Mouse (Mus musculus) retina, embryonic 14.5 days (tissue): ENCODE measurements around the gene Cenpp.

Experiments
- DNase-seq: peaks from one replicate; pipeline ENCODE4 v3.0.0-alpha.2; 2015; ENCODE audit warnings: low spot score

The Cenpp gene

GRCm38 (mm10) chr13:49652481-49653179 lies at the start of gene Cenpp, which contains the start of gene Nol8:
Gene Cenpp, minus strand, starts transcription at chr13:49652785.
Gene Nol8, plus strand, starts transcription at chr13:49653078.
- DNase-seq: peak; percentile 100

DNA sequence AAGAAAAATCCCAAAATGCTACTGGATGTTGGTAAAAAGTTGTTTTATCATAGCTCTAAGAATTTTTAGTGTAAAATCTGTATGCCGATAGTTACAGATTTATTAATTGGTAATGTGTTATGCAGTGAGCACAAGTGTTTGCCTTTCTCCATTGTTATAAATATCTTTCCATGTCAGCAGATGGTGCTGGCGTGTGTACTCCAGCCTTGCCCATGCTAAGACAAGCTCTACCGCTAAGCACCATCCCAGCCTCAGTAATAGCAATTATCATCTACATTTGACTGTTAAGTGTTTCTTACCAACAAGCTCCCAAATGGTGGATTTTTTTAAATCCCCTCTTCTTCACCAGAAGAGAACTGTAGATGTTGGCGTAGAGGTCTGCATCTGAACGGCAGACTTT lies 38.5 kb upstream of the Cenpp start:
- DNase-seq: no peak

GRCm38 (mm10) chr13:49684266-49684665 lies 31.7 kb upstream of the Cenpp start:
- no peak for DNase-seq

GRCm38 (mm10) chr13:49682233-49682846 lies 29.8 kb upstream of the Cenpp start:
- DNase-seq: no peak

DNA sequence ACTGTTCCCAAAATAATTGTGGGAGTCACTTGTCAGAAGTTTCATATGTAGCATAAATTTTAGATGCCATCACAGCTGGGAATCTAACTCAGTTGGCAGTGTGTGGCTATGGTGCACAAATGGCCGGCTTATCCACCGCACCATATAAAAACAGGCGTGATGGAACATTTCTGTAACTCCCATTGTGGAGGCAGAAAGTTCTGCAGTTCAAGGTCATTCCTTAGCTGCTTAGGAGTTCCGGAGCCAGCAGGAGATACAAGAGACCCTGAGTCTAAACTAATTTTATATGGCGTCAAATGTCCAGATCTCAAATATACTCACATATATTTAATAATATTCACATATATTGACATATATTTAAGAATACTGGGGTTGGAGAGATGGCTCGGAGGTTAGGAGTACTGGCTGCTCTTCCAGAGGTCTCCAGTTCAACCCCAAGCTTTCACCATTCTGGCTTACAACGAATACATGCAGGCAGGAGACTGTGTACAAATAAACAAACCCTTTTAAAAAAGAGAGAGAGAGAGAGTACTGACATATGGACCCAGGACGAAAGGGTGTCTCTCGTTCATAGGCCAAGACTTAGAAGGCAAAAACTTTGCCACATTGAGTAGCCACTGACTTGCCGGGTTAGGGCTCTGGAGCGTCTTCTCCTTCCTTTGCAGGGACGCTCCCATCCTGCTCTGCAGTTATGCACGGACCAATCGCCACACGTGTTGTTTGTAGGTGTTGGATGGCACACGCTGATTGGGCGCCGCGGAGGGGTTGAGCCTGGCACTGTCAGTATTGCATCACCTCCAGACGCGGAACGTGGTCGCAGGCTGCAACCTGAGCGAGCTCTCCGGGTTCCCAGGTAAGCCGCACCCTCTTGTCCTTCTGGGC lies 29.0 kb upstream of the Cenpp start, which contains the start of gene Iars:
TSS of gene Iars (plus strand) at position 750 of the 882 bp plus-strand sequence.
- DNase-seq: peak; percentile 98

DNA sequence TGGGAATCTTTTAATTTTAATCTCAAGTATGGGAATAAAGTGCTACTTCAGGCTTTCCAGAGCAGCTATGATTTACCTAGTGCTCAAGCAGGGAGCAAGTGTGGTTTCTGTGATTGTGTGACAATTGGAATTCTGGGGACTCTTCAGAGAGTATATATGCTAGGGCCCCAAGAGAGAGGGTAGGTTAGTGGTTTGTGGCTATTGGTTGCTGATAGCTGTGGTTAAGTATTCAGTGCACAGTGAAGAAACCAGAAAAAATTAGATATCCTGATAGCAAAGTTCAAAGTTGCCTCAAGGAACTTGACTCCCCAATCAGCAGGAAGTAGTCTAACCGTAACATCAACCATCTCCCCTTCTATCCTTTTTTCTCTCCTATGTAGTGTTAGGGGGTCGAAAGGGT lies 25.2 kb upstream of the Cenpp start:
- DNase-seq: no peak

DNA sequence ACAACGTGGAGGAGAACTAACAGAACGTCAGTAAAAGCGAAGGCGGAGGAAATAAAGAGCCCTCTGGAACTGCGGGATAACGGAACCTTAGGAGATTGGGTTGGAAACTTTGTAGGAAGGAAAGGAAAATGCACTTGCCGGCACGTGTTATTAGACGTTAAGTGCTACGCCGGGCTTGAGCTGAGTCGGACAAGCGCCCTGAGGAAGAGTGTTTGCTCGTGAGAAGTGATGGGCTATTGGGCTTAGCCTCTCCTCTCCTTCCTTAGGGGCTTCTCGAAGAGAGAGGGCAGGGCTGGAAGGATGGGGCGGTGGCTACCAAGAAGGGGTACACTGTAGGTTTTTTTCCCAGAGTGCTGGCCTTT lies 576 bp upstream of the Cenpp start:
- no peak for DNase-seq

- DNase-seq: no peak
These were observed 719 bp downstream of the Cenpp start for GRCm38 (mm10) chr13:49651781-49652351.

- no peak for DNase-seq
These were observed 1.4 kb downstream of the Cenpp start for GRCm38 (mm10) chr13:49651136-49651535.

- no peak for DNase-seq
These were observed 6.6 kb downstream of the Cenpp start for GRCm38 (mm10) chr13:49646019-49646418.

DNA sequence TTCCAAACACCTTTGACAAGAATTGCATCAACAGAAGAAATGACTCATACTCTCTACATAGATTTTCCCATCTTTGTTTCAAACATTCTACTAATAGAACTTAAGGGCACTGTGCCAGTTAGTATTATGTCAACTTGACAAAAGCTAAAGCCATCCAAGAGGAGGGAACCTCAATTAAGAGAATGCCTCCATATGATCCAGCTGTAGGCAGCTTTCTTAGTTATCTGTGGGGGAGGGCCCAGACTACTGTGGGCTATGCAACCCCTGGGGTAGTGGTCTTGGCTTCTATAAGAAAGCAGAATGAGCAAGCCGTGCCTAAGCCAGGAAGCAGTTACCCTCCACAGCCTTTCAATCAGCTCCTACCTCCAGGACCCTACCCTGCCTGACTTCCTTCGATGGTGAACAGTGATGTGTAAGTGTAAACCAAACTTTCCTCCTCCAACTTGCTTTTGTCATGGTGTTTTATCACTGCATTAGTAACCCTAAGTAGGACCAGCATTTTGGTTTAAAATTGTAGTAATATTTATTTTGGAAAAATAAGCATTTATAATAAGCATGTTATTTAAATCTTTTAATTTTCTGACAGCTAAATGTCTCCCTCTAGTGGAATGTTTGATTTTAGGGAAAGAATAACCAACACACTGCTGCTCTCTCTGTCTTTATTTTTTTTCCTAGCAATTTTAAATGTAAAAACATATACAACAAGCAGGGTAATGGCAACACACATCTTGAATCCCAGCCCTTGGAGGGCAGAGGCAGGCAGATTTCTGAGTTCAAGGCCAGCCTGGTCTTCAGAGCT lies 7.7 kb downstream of the Cenpp start:
- DNase-seq: peak; percentile 65

DNA sequence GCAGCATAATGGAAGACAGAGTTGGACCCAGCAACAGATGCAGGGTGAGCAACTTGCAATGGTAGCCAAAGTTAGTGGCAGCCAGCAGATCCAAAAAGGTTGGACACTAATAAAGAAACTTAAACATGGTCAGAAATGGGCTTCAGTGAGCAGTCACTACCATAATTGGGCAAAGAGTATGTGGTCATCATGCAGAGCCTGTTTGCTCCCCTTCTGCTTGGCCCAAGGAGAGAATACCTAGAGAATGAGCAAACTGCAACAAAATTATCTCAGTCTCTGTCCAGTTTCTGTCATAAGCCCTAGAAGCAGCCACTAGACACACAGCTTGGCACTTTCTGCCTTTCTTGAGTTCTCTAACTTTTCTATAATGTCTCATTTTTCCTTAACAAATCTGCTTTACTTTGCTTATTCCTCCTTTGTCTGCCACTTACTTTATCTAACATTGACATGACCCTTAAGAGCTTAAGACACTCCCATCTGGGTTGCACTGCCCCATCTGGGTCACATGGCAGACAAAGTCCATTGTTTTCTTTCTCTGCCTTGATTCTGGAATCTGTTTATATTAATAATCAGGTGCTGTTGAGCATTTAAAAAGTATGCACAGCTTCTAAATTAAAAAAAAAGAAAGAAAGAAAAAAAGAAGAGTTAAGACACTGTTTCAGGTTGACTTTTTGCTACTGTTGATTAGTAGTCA lies 8.8 kb downstream of the Cenpp start:
- no peak for DNase-seq

- no peak for DNase-seq
These were observed 9.9 kb downstream of the Cenpp start for GRCm38 (mm10) chr13:49642650-49643049.

DNA sequence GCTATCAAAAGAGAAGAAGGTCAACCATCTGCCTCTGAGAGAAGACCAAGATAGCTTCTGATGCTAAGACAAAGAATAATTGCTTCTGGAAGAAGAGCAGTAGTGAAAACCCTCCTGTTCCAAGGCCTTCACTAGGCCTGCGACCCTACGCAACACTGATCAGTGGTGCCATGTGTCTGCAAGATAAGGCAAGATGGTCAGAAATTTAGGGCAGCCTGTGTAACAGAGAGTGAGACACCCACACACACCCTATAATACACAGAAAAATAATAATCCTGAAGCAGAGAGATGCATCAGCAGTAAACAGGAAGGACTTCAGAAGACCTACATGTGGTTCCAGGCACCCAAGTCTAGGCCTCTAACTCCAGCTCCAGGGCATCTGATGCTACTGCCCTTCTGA lies 12.6 kb downstream of the Cenpp start:
- DNase-seq: no peak

DNA sequence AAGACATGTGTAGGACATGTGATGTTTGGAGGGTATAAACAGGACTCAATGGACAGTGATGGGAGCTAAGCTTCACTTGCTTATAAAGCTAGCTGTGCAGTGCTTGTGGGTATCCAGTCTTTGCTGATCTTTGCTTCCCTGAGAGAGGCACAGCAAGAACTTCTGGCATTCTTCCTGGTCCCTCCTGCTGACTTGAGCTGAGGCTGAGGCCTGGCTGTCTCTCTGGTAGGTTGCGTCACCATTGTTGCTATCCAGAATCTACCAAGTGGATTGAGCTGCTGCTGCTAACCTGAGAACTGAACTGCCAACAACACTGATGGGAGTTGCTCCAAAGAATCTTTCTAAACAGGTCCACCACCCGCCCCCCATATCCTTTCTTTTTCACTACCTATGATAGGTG lies 23.5 kb downstream of the Cenpp start:
- no peak for DNase-seq

GRCm38 (mm10) chr13:49628167-49628566 lies 24.4 kb downstream of the Cenpp start:
- no peak for DNase-seq

- DNase-seq: no peak
These were observed 29.4 kb downstream of the Cenpp start for GRCm38 (mm10) chr13:49623216-49623615.

GRCm38 (mm10) chr13:49618365-49618764 lies 34.2 kb downstream of the Cenpp start:
- no peak for DNase-seq

GRCm38 (mm10) chr13:49617021-49617420 lies 35.6 kb downstream of the Cenpp start:
- DNase-seq: no peak

DNA sequence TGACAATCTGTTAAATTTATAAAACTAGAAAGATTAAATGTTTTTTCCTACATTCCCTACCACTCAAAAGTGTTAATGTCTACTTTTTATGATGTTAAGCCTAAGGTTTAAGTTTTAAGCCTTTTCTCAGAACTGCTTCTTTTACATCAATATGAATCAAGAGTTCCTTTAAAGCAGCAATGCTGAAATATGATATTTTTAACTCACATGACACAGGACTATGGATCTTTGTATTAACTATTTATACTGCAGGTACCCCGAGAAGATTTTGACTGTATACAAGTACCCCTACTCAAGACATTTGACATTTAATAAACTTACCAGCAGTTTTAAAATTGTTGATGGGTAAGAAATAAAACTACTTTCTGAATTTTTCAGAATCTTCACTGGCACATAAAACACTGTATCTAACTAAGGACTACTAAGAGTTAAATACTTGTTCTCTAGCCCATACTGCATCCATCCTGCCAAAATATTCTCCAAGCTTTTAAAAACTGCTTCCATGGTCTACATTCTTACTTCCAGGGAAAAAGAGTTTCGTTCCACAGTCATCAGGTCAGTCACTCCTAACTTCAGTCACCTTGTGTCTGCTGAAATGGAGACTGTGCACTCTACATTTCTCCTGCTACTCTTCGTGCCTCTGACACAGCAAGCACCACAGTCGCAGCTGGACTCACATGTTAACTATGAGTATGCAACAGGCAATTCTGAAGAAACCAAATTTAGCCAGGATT lies 43.8 kb downstream of the Cenpp start:
- DNase-seq: no peak
